Mouse (Mus musculus) heart, embryonic 13.5 days (tissue): ENCODE measurements around the gene H2-Oa. TPM values are rescaled to one million over a fixed set of nuclear protein-coding genes. Genes with fewer than 3 reads are reported as not detected.

Experiments
- ATAC-seq: fragments of 200-750 bp; cut with Nextera tagmentation; 2 replicates; pipeline ENCODE4 v1.8.0; 2017; ENCODE audit warnings: moderate TSS enrichment; ENCODE audit not compliant: insufficient number of reproducible peaks, low FRiP score, low TSS enrichment; ENCODE audit errors: extremely low read depth
- H3K27ac ChIP-seq: fragments of 300-500 bp; sonication (generic); replicated peaks from 2 replicates; pipeline ENCODE4 v1.5.1; 2015; ENCODE audit warnings: moderate library complexity, mild to moderate bottlenecking, inconsistent platforms
- H3K27me3 ChIP-seq: fragments of 300-500 bp; sonication (generic); replicated peaks from 2 replicates; pipeline ENCODE4 v1.6.1; 2015; ENCODE audit warnings: mild to moderate bottlenecking, inconsistent platforms
- H3K36me3 ChIP-seq: fragments of 300-500 bp; sonication (generic); 2 replicates; pipeline ENCODE4 v1.6.1; 2015; ENCODE audit warnings: mild to moderate bottlenecking, inconsistent platforms
- H3K4me1 ChIP-seq: fragments of 300-500 bp; sonication (generic); 2 replicates; pipeline ENCODE4 v1.6.1; 2015; ENCODE audit warnings: inconsistent platforms
- H3K4me2 ChIP-seq: fragments of 300-500 bp; sonication (generic); 2 replicates; pipeline ENCODE4 v1.6.1; 2015; ENCODE audit warnings: inconsistent platforms, mild to moderate bottlenecking, moderate library complexity
- H3K4me3 ChIP-seq: fragments of 300-500 bp; sonication (generic); 2 replicates; pipeline ENCODE4 v1.5.1; 2015; ENCODE audit warnings: moderate library complexity, mild to moderate bottlenecking, inconsistent platforms
- H3K9ac ChIP-seq: fragments of 300-500 bp; sonication (generic); 2 replicates; pipeline ENCODE4 v1.6.1; 2015; ENCODE audit warnings: inconsistent platforms, mild to moderate bottlenecking, moderate library complexity
- H3K9me3 ChIP-seq: fragments of 300-500 bp; sonication (generic); 2 replicates; pipeline ENCODE4 v1.6.1; 2016; ENCODE audit warnings: inconsistent platforms
- WGBS: fragments of 180-500 bp; shearing (Covaris S2); methylation state at CpG from one replicate; pipeline ENCODE4 v1.1.7; 2015; ENCODE audit warnings: mixed read lengths; 5-methylcytosine and 5-hydroxymethylcytosine counted together
- polyA plus RNA-seq: library from polyadenylated mRNA; unstranded; fragments of >200 nt; fragmentation: Nextera tagmentation; extraction: Ambion mirVana; gene quantifications from 2 replicates; pipeline ENCODE4 v1.2.1, GENCODE M21; 2015

H2-Oa gene
- polyA plus RNA-seq, 1 experiment from 2014 or later = 0.23 TPM

DNA sequence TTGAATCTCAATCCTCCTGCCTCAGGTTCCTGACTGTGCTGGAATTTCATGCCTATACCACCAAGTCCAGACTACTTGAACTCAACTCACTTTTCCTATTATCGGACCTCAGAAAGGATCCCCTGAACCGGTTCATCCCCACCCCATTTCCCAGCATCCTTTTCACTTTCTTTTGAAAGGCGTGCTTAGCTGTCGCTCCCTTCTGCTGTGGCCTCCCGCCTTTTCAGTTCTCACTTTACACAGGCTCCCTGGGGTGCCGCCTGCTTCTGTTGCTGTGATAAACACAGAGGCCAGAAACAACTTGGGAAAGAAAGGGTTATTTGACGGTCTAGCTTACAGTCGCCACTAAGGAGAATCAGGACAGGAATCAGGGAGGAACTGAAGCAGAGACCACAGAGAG lies 9.0 kb upstream of the H2-Oa start:
- ATAC-seq = no peak
- Histone ChIP-seq H3K4me1 (no peaks in the 10 kb centered on the region), H3K27ac (no peak overlapping the region), H3K4me3 (no peak overlapping the region), H3K9me3 (no peaks in the 10 kb centered on the region), H3K36me3 (no peaks in the 10 kb centered on the region), H3K4me2 (no peak overlapping the region), H3K27me3 (peaks cover 58% of the 10 kb centered on the region), H3K9ac (no peak overlapping the region)
- WGBS = 12% methylated on average over 8 of the region's 8 CpGs

DNA sequence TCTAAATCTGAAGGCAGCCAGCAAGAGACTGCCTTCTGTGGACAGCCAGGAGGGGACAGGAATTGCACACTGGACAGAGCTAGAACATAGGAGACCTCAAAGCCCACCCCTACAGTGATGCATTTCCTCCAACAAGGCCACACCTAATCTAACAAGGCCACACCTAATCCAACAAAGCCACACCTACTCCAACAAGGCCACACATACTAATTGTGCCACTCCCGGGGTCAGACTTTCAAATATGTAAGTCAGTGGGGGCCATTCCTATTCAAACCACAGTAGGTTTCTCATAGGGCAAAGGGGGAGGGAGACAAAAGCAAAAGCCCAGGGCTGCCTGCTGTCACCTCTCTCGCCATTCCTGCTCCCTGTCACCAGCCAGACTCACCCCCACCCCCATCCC lies 4.8 kb upstream of the H2-Oa start:
- no peaks in the 10 kb centered on the region for H3K36me3 ChIP-seq
- 60% methylated on average over 2 of the region's 2 CpGs for WGBS
- H3K4me1 ChIP-seq = peaks cover 2% of the 10 kb centered on the region; the same call in 1 of the 2 replicates
- no peak for ATAC-seq
- H3K9ac ChIP-seq = no peak overlapping the region
- no peaks in the 10 kb centered on the region for H3K9me3 ChIP-seq
- H3K27me3 ChIP-seq = peaks cover 41% of the 10 kb centered on the region
- H3K4me3 ChIP-seq = no peak overlapping the region
- no peak overlapping the region for H3K4me2 ChIP-seq
- no peak overlapping the region for H3K27ac ChIP-seq

GRCm38 (mm10) chr17:34088124-34088523 lies 4.0 kb upstream of the H2-Oa start:
- no peaks in the 10 kb centered on the region for H3K9me3 ChIP-seq
- no peak overlapping the region for H3K4me3 ChIP-seq
- 53% methylated on average over 11 of the region's 11 CpGs for WGBS
- H3K4me2 ChIP-seq = no peak overlapping the region
- peaks cover 6% of the 10 kb centered on the region; the same call in 1 of the 2 replicates for H3K4me1 ChIP-seq
- no peak for ATAC-seq
- no peak overlapping the region for H3K9ac ChIP-seq
- H3K27me3 ChIP-seq = peaks cover 36% of the 10 kb centered on the region
- H3K27ac ChIP-seq = no peak overlapping the region
- no peaks in the 10 kb centered on the region for H3K36me3 ChIP-seq

- H3K9me3 ChIP-seq = no peaks in the 10 kb centered on the region
- peaks cover 16% of the 10 kb centered on the region for H3K4me1 ChIP-seq
- WGBS = 50% methylated on average over 7 of the region's 7 CpGs
- no peak for ATAC-seq
- H3K9ac ChIP-seq = no peak overlapping the region
- no peak overlapping the region for H3K27ac ChIP-seq
- H3K27me3 ChIP-seq = peaks cover 14% of the 10 kb centered on the region; the same call in 1 of the 2 replicates
- H3K4me3 ChIP-seq = no peak overlapping the region
- H3K4me2 ChIP-seq = no peak overlapping the region
- H3K36me3 ChIP-seq = no peaks in the 10 kb centered on the region
Observed at GRCm38 (mm10) chr17:34090923-34091322, 1.2 kb upstream of the H2-Oa start.

DNA sequence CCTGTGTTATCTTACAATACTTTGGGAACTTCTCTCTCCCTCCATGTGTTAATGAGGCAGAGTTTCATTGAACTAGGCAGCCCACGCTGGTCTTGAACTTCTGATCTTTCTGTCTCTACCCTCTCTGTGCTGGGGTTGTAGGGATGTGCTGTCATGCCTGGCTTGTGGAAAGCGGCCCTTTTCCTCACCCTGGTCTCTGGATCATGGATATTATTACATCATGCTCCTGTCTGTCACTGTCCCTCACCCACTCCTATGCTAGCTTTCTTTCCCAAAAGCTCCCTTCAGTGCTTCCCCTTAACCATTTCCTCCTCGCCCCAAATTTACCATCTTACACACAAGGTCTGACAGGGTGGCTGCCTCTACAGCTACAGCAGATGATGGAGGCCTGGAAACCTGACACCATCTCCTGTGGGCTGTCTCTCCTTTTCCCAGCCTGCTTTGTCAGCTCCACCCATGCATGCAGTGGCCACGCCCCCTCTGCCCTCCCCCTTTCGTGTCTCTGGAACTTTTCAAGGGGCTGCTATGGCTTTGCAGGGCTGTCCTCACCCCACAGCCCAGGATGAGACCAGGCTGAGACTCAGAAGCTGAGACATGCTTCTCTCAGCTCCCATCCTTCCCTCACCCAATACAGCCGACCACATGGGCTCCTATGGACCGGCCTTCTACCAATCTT lies 1.2 kb downstream of the H2-Oa start:
- ATAC-seq = no peak
- Histone ChIP-seq H3K9me3 (no peaks in the 10 kb centered on the region), H3K4me1 (peaks cover 16% of the 10 kb centered on the region), H3K27me3 (peaks cover 4% of the 10 kb centered on the region; the same call in 1 of the 2 replicates), H3K4me3 (no peak overlapping the region), H3K27ac (no peak overlapping the region), H3K9ac (no peak overlapping the region), H3K36me3 (no peaks in the 10 kb centered on the region), H3K4me2 (peak overlapping the region; percentile 36)
- WGBS = 24% methylated on average over 7 of the region's 7 CpGs

GRCm38 (mm10) chr17:34094283-34095035 lies 2.3 kb downstream of the H2-Oa start:
- H3K9ac ChIP-seq = no peak overlapping the region
- H3K4me2 ChIP-seq = no peak overlapping the region
- no peak overlapping the region for H3K4me3 ChIP-seq
- H3K36me3 ChIP-seq = no peaks in the 10 kb centered on the region
- no peaks in the 10 kb centered on the region for H3K9me3 ChIP-seq
- 79% methylated on average over 27 of the region's 27 CpGs for WGBS
- peaks cover 4% of the 10 kb centered on the region; the same call in 1 of the 2 replicates for H3K27me3 ChIP-seq
- no peak overlapping the region for H3K27ac ChIP-seq
- peaks cover 16% of the 10 kb centered on the region for H3K4me1 ChIP-seq
- ATAC-seq = no peak

- Histone ChIP-seq H3K27me3 (peaks cover 10% of the 10 kb centered on the region), H3K9ac (no peak overlapping the region), H3K4me3 (no peak overlapping the region), H3K9me3 (no peaks in the 10 kb centered on the region), H3K4me2 (no peak overlapping the region), H3K36me3 (no peaks in the 10 kb centered on the region), H3K4me1 (peaks cover 22% of the 10 kb centered on the region), H3K27ac (no peak overlapping the region)
- no peak for ATAC-seq
- WGBS = 75% methylated on average over 3 of the region's 3 CpGs
Observed at GRCm38 (mm10) chr17:34096497-34097010, 4.4 kb downstream of the H2-Oa start.

- Histone ChIP-seq H3K36me3 (no peaks in the 10 kb centered on the region), H3K9me3 (no peaks in the 10 kb centered on the region), H3K4me3 (no peak overlapping the region), H3K27me3 (peaks cover 10% of the 10 kb centered on the region), H3K4me2 (no peak overlapping the region), H3K27ac (no peak overlapping the region), H3K4me1 (peaks cover 24% of the 10 kb centered on the region), H3K9ac (no peak overlapping the region)
- no peak for ATAC-seq
- WGBS = 68% methylated on average over 5 of the region's 5 CpGs
Observed at GRCm38 (mm10) chr17:34097272-34097671, 5.1 kb downstream of the H2-Oa start.

GRCm38 (mm10) chr17:34098709-34099479 lies 6.8 kb downstream of the H2-Oa start:
- H3K27ac ChIP-seq = no peak overlapping the region
- no peaks in the 10 kb centered on the region for H3K36me3 ChIP-seq
- H3K27me3 ChIP-seq = peaks cover 10% of the 10 kb centered on the region
- no peak overlapping the region for H3K9ac ChIP-seq
- H3K4me3 ChIP-seq = no peak overlapping the region
- peaks cover 11% of the 10 kb centered on the region for H3K4me1 ChIP-seq
- 38% methylated on average over 10 of the region's 10 CpGs for WGBS
- no peak for ATAC-seq
- no peak overlapping the region for H3K4me2 ChIP-seq
- H3K9me3 ChIP-seq = no peaks in the 10 kb centered on the region

DNA sequence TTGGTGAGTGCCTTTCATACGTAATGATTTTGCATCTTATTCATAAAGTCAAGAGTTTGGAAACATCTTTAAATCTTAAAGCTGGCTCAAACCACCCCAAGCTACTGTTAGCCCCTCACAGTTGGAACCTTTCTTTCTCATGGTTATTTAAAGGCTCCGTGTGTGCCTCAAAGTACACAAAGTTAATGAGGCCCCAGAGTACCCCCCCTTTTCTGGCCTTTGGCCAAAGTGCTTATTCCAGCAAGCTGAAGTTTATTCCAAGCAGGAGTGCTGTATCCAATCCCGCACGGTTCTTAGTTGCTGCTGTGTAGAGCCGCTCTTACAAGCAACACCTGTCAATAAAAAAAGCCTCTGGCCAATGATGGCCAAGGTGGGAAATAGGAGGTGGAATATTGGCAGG lies 7.4 kb downstream of the H2-Oa start:
- no peak for ATAC-seq
- Histone ChIP-seq H3K4me2 (no peak overlapping the region), H3K9ac (no peak overlapping the region), H3K4me3 (no peak overlapping the region), H3K27me3 (peaks cover 6% of the 10 kb centered on the region), H3K27ac (no peak overlapping the region), H3K4me1 (peaks cover 9% of the 10 kb centered on the region), H3K36me3 (no peaks in the 10 kb centered on the region), H3K9me3 (no peaks in the 10 kb centered on the region)
- 52% methylated on average over 5 of the region's 5 CpGs for WGBS

DNA sequence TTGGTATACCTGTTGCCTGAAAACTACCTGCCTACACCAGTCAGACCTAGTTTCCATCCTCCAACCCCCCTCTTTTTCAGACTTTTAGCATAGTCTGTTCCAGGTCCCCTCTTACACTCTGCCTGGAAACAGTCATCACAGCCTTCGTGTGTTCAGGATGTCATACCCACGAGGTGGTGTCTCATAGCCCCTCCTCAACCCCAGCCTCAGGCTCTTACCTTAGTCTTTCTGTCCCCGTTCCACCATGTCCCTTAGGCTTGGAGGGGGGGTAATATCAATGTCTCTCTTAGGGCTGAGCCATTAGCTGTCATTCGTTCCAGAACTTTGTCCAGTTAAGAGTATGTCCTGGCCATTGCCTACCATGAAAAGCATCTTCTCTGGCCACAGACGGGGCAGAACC lies 9.0 kb downstream of the H2-Oa start:
- no peaks in the 10 kb centered on the region for H3K36me3 ChIP-seq
- peaks cover 9% of the 10 kb centered on the region for H3K4me1 ChIP-seq
- 21% methylated on average over 5 of the region's 5 CpGs for WGBS
- ATAC-seq = no peak
- H3K4me2 ChIP-seq = no peak overlapping the region
- no peak overlapping the region; the same call in 1 of the 2 replicates for H3K4me3 ChIP-seq
- no peak overlapping the region for H3K9ac ChIP-seq
- peaks cover 6% of the 10 kb centered on the region for H3K27me3 ChIP-seq
- 0 out of 2 replicates have a peak, but pooled peaks cover 4% of the 10 kb centered on the region for H3K9me3 ChIP-seq
- H3K27ac ChIP-seq = no peak overlapping the region
